Mouse (Mus musculus): ENCODE results near the gene R3hdml. TPM values are rescaled to one million over a fixed set of nuclear protein-coding genes. Genes with fewer than 3 reads are reported as not detected.

The R3hdml gene
- polyA plus RNA-seq, 1 experiment from 2014 or later, result not detected

- 26% methylated on average over 6 of the region's 6 CpGs for WGBS
- Histone ChIP-seq H3K9me3 (ENCODE audit: control insufficient read depth, low read depth, low read length) (no peaks in the 10 kb centered on the region), H3K27ac (ENCODE audit: low read length) (no peak overlapping the region)
These were observed 2.3 kb downstream of the R3hdml start for GRCm38 (mm10) chr2:163494456-163494855.

GRCm38 (mm10) chr2:163502219-163502618 is 10.1 kb downstream of the R3hdml start:
- Histone ChIP-seq H3K27me3 (ENCODE audit: control insufficient read depth, insufficient read depth, low read length) (no peaks in the 10 kb centered on the region), H3K4me3 (ENCODE audit: low read depth, low read length) (no peak overlapping the region), H3K36me3 (ENCODE audit: control insufficient read depth, insufficient read depth, low read length) (no peaks in the 10 kb centered on the region), H3K4me1 (ENCODE audit: control insufficient read depth, insufficient read depth, low read length) (no peaks in the 10 kb centered on the region), H3K4me2 (replicated peaks; ENCODE audit: low read depth, low read length) (no peak overlapping the region), H3K27ac (ENCODE audit: low read length) (no peak overlapping the region), H3K9me3 (ENCODE audit: control insufficient read depth, low read depth, low read length) (no peaks in the 10 kb centered on the region), H3K9ac (replicated peaks; ENCODE audit: low read depth, low read length) (no peak overlapping the region)
- ATAC-seq (ENCODE audit: insufficient number of reproducible peaks, insufficient read depth, low FRiP score, low read depth), result no peak
- WGBS, result 82% methylated on average over 2 of the region's 2 CpGs

More at GRCm38 (mm10) chr2:163494456-163494855, 2.3 kb downstream of the R3hdml start:
- Histone ChIP-seq H3K27me3 (ENCODE audit: control insufficient read depth, insufficient read depth, low read length) (no peaks in the 10 kb centered on the region), H3K4me1 (ENCODE audit: control insufficient read depth, insufficient read depth, low read length) (0 out of 2 replicates have a peak, but pooled peaks cover 7% of the 10 kb centered on the region), H3K4me3 (ENCODE audit: low read depth, low read length) (no peak overlapping the region), H3K4me2 (replicated peaks; ENCODE audit: low read depth, low read length) (no peak overlapping the region), H3K36me3 (ENCODE audit: control insufficient read depth, insufficient read depth, low read length) (no peaks in the 10 kb centered on the region), H3K9ac (replicated peaks; ENCODE audit: low read depth, low read length) (no peak overlapping the region)
- no peak for ATAC-seq (ENCODE audit: insufficient number of reproducible peaks, insufficient read depth, low FRiP score, low read depth)

- Histone ChIP-seq H3K36me3 (ENCODE audit: control insufficient read depth, insufficient read depth, low read length) (no peaks in the 10 kb centered on the region), H3K9ac (replicated peaks; ENCODE audit: low read depth, low read length) (no peak overlapping the region), H3K4me2 (replicated peaks; ENCODE audit: low read depth, low read length) (no peak overlapping the region), H3K27ac (ENCODE audit: low read length) (no peak overlapping the region), H3K4me1 (ENCODE audit: control insufficient read depth, insufficient read depth, low read length) (no peaks in the 10 kb centered on the region), H3K9me3 (ENCODE audit: control insufficient read depth, low read depth, low read length) (no peaks in the 10 kb centered on the region), H3K4me3 (ENCODE audit: low read depth, low read length) (no peak overlapping the region), H3K27me3 (ENCODE audit: control insufficient read depth, insufficient read depth, low read length) (no peaks in the 10 kb centered on the region)
- 68% methylated on average over 7 of the region's 7 CpGs for WGBS
- no peak for ATAC-seq (ENCODE audit: insufficient number of reproducible peaks, insufficient read depth, low FRiP score, low read depth)
These were observed 11.1 kb downstream of the R3hdml start for GRCm38 (mm10) chr2:163503191-163503590.

GRCm38 (mm10) chr2:163506300-163507004 is 14.3 kb downstream of the R3hdml start, which contains the start of gene Hnf4a:
Gene Hnf4a, plus strand, starts transcription at chr2:163506808.
- peak within 1 kb of the TSS; percentile 26 for H3K4me3 ChIP-seq (ENCODE audit: low read depth, low read length)
- 55% methylated on average over 10 of the region's 10 CpGs for WGBS
- peak within 1 kb of the TSS; percentile 59; the same call in 1 of the 2 replicates for H3K27ac ChIP-seq (ENCODE audit: low read length)
- no peaks in the 10 kb centered on the region for H3K27me3 ChIP-seq (ENCODE audit: control insufficient read depth, insufficient read depth, low read length)
- H3K4me2 ChIP-seq (replicated peaks; ENCODE audit: low read depth, low read length), result peak within 1 kb of the TSS; percentile 25
- H3K9ac ChIP-seq (replicated peaks; ENCODE audit: low read depth, low read length), result no peak within 1 kb of the TSS; the same call in 1 of the 2 replicates
- no peaks in the 10 kb centered on the region for H3K36me3 ChIP-seq (ENCODE audit: control insufficient read depth, insufficient read depth, low read length)
- no peaks in the 10 kb centered on the region for H3K4me1 ChIP-seq (ENCODE audit: control insufficient read depth, insufficient read depth, low read length)
- no peaks in the 10 kb centered on the region for H3K9me3 ChIP-seq (ENCODE audit: control insufficient read depth, low read depth, low read length)
- ATAC-seq (ENCODE audit: insufficient number of reproducible peaks, insufficient read depth, low FRiP score, low read depth), result peak; percentile 86

- Histone ChIP-seq H3K36me3 (ENCODE audit: control insufficient read depth, insufficient read depth, low read length) (no peaks in the 10 kb centered on the region), H3K4me2 (replicated peaks; ENCODE audit: low read depth, low read length) (no peak overlapping the region), H3K4me1 (ENCODE audit: control insufficient read depth, insufficient read depth, low read length) (no peaks in the 10 kb centered on the region), H3K27ac (ENCODE audit: low read length) (no peak overlapping the region), H3K9ac (replicated peaks; ENCODE audit: low read depth, low read length) (no peak overlapping the region), H3K4me3 (ENCODE audit: low read depth, low read length) (no peak overlapping the region), H3K9me3 (ENCODE audit: control insufficient read depth, low read depth, low read length) (no peaks in the 10 kb centered on the region), H3K27me3 (ENCODE audit: control insufficient read depth, insufficient read depth, low read length) (no peaks in the 10 kb centered on the region)
- ATAC-seq (ENCODE audit: insufficient number of reproducible peaks, insufficient read depth, low FRiP score, low read depth), result no peak
- 86% methylated on average over 7 of the region's 7 CpGs for WGBS
These were observed 33.7 kb downstream of the R3hdml start for GRCm38 (mm10) chr2:163525761-163526243.

GRCm38 (mm10) chr2:163527497-163527896 is 35.4 kb downstream of the R3hdml start:
- 77% methylated on average over 2 of the region's 2 CpGs for WGBS
- H3K9me3 ChIP-seq (ENCODE audit: control insufficient read depth, low read depth, low read length), result no peaks in the 10 kb centered on the region
- ATAC-seq (ENCODE audit: insufficient number of reproducible peaks, insufficient read depth, low FRiP score, low read depth), result no peak
- H3K4me3 ChIP-seq (ENCODE audit: low read depth, low read length), result no peak overlapping the region
- H3K27ac ChIP-seq (ENCODE audit: low read length), result no peak overlapping the region
- no peak overlapping the region for H3K4me2 ChIP-seq (replicated peaks; ENCODE audit: low read depth, low read length)
- no peaks in the 10 kb centered on the region for H3K36me3 ChIP-seq (ENCODE audit: control insufficient read depth, insufficient read depth, low read length)
- H3K27me3 ChIP-seq (ENCODE audit: control insufficient read depth, insufficient read depth, low read length), result no peaks in the 10 kb centered on the region
- no peaks in the 10 kb centered on the region for H3K4me1 ChIP-seq (ENCODE audit: control insufficient read depth, insufficient read depth, low read length)
- H3K9ac ChIP-seq (replicated peaks; ENCODE audit: low read depth, low read length), result no peak overlapping the region

- 0 out of 2 replicates have a peak, but pooled peaks have one; percentile 30 for ATAC-seq (ENCODE audit: insufficient number of reproducible peaks, insufficient read depth, low FRiP score, low read depth)
- Histone ChIP-seq H3K4me3 (ENCODE audit: low read depth, low read length) (no peak overlapping the region), H3K4me2 (replicated peaks; ENCODE audit: low read depth, low read length) (no peak overlapping the region), H3K27me3 (ENCODE audit: control insufficient read depth, insufficient read depth, low read length) (no peaks in the 10 kb centered on the region), H3K9ac (replicated peaks; ENCODE audit: low read depth, low read length) (no peak overlapping the region), H3K27ac (ENCODE audit: low read length) (no peak overlapping the region), H3K4me1 (ENCODE audit: control insufficient read depth, insufficient read depth, low read length) (no peaks in the 10 kb centered on the region), H3K36me3 (ENCODE audit: control insufficient read depth, insufficient read depth, low read length) (no peaks in the 10 kb centered on the region), H3K9me3 (ENCODE audit: control insufficient read depth, low read depth, low read length) (no peaks in the 10 kb centered on the region)
- WGBS, result 57% methylated on average over 8 of the region's 8 CpGs
These were observed 38.3 kb downstream of the R3hdml start for GRCm38 (mm10) chr2:163530418-163530817.

- no peak for ATAC-seq (ENCODE audit: insufficient number of reproducible peaks, insufficient read depth, low FRiP score, low read depth)
- Histone ChIP-seq H3K27me3 (ENCODE audit: control insufficient read depth, insufficient read depth, low read length) (no peaks in the 10 kb centered on the region), H3K9me3 (ENCODE audit: control insufficient read depth, low read depth, low read length) (no peaks in the 10 kb centered on the region), H3K9ac (replicated peaks; ENCODE audit: low read depth, low read length) (no peak overlapping the region), H3K4me2 (replicated peaks; ENCODE audit: low read depth, low read length) (no peak overlapping the region), H3K36me3 (ENCODE audit: control insufficient read depth, insufficient read depth, low read length) (no peaks in the 10 kb centered on the region), H3K27ac (ENCODE audit: low read length) (no peak overlapping the region), H3K4me3 (ENCODE audit: low read depth, low read length) (no peak overlapping the region), H3K4me1 (ENCODE audit: control insufficient read depth, insufficient read depth, low read length) (no peaks in the 10 kb centered on the region)
- 13% methylated on average over 9 of the region's 9 CpGs for WGBS
These were observed 39.8 kb downstream of the R3hdml start for GRCm38 (mm10) chr2:163531917-163532316.
